Mouse (Mus musculus) heart, embryonic 10.5 days (tissue): ENCODE measurements around the gene Acoxl. TPM values are rescaled to one million over a fixed set of nuclear protein-coding genes. Genes with fewer than 3 reads are reported as not detected.

Source experiments
- DNase-seq: peaks from one replicate; pipeline ENCODE4 v3.0.0-alpha.2; 2017; ENCODE audit warnings: low spot score
- H3K27ac ChIP-seq: fragments of 300-500 bp; sonication (generic); 2 replicates; pipeline ENCODE4 v1.5.1; 2016; ENCODE audit warnings: mild to moderate bottlenecking
- H3K27me3 ChIP-seq: fragments of 300-500 bp; sonication (generic); 2 replicates; pipeline ENCODE4 v1.6.1; 2016; ENCODE audit warnings: mild to moderate bottlenecking; ENCODE audit not compliant: poor library complexity, insufficient read depth, severe bottlenecking
- H3K36me3 ChIP-seq: fragments of 300-500 bp; sonication (generic); 2 replicates; pipeline ENCODE4 v1.6.1; 2016; ENCODE audit warnings: mild to moderate bottlenecking, moderate library complexity
- H3K4me1 ChIP-seq: fragments of 300-500 bp; sonication (generic); 2 replicates; pipeline ENCODE4 v1.6.1; 2016; ENCODE audit warnings: mild to moderate bottlenecking
- H3K4me3 ChIP-seq: fragments of 300-500 bp; sonication (generic); 2 replicates; pipeline ENCODE4 v1.5.1; 2016; ENCODE audit warnings: mild to moderate bottlenecking, moderate library complexity
- H3K9me3 ChIP-seq: fragments of 300-500 bp; sonication (generic); 2 replicates; pipeline ENCODE4 v1.6.1; 2016; ENCODE audit warnings: mild to moderate bottlenecking, moderate library complexity
- WGBS: fragments of 180-500 bp; shearing (Covaris S2); methylation state at CpG from one replicate; pipeline ENCODE4 v1.1.7; 2016; 5-methylcytosine and 5-hydroxymethylcytosine counted together
- polyA plus RNA-seq: library from polyadenylated mRNA; unstranded; fragments of >200 nt; fragmentation: Nextera tagmentation; extraction: Ambion mirVana; gene quantifications from 2 replicates; pipeline ENCODE4 v1.2.1, GENCODE M21; 2016

Acoxl gene
- polyA plus RNA-seq, 1 experiment from 2014 or later = 0.39 TPM

DNA sequence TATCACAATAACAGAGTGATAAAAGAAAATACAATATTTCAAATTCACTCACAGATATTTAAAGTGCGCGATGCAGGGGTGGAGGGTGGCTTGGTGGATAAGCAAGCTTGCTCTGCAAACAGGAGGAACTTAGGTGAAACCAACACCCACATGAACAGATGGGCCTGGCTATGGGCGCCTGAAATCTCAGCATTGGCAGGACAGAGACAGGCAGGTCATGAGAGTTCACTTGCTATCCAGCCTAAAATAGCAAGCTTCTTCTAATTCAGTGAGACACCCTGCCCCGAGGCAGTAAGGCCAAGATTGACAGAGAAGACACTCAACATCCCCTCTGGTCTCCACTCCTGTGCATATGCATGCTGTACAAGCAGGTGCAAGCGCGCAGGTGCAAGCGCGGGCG is 263.4 kb downstream of the Acoxl start:
- no peak for DNase-seq
- Histone ChIP-seq H3K4me1 (peaks cover 23% of the 10 kb centered on the region), H3K27me3 (no peaks in the 10 kb centered on the region), H3K4me3 (no peak overlapping the region), H3K27ac (no peak overlapping the region), H3K36me3 (no peaks in the 10 kb centered on the region), H3K9me3 (no peaks in the 10 kb centered on the region)
- WGBS = 83% methylated on average over 9 of the region's 9 CpGs

DNA sequence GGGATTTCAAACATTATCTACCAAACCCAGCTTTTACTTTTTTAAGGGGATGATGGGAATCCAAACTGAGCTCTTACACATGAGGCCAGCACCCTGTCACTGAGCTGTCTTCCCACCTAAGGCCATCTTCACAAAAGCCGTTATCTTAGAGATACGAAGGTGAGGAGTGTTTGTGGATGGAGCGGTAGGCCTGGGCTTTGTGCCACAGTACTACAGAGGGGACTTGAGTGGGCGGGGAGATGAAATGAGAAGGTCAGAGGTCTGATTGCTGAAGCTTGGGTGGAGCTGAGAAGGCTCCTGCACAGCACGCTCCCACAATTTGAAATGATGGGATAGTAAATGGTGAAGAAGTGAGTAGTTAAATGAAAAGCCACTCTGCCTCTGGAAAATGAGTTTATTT is 266.1 kb downstream of the Acoxl start:
- H3K9me3 ChIP-seq = no peaks in the 10 kb centered on the region
- peaks cover 23% of the 10 kb centered on the region for H3K4me1 ChIP-seq
- no peaks in the 10 kb centered on the region for H3K36me3 ChIP-seq
- 51% methylated on average over 5 of the region's 5 CpGs for WGBS
- no peaks in the 10 kb centered on the region for H3K27me3 ChIP-seq
- H3K4me3 ChIP-seq = no peak overlapping the region
- DNase-seq = no peak
- no peak overlapping the region for H3K27ac ChIP-seq

DNA sequence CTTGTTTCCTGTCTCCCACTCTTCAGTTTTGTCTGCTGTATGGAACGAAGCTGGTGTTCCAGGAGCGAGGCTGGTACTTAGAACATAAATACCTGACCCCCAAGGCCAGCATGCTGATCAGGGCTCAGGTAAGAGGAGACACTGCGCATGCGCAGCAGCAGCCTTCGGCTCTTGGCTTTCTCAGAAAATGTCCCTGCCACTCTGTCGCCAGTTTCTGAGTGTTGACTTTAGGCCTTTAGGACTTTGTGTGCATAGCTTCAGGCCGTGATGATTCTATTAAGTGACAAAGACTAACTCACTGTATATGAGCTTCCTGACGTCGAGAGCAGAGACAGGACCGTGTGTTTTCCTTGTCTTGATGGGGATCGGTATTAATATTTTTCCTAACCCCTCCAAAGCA is 267.0 kb downstream of the Acoxl start:
- WGBS = 75% methylated on average over 11 of the region's 11 CpGs

DNA sequence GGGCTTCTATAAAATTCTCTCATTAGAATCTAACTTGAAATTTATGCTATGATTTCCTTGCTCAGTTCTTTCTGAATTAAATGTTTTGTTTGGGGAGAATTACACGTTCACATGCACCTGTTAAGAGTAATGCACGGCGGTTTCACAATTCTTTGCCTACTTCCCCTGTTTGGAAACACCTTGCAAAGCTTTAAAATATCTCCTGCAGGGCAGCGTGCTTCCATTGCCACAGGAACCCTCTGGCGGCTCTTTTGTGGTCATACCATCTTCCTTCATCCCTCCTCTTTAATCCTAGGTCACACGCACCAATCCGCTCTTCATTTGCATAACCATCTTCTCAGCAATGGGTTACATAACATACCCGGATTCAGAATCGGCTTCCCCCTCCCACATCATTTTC is 272.9 kb downstream of the Acoxl start:
- Histone ChIP-seq H3K4me3 (no peak overlapping the region), H3K9me3 (no peaks in the 10 kb centered on the region), H3K4me1 (peaks cover 6% of the 10 kb centered on the region), H3K36me3 (no peaks in the 10 kb centered on the region), H3K27me3 (no peaks in the 10 kb centered on the region), H3K27ac (no peak overlapping the region)
- 74% methylated on average over 9 of the region's 9 CpGs for WGBS
- no peak for DNase-seq

More for the DNA sequence above, 267.0 kb downstream of the Acoxl start:
- H3K27ac ChIP-seq = 0 out of 2 replicates have a peak overlapping the region, but pooled peaks have one; percentile 16
- no peaks in the 10 kb centered on the region for H3K36me3 ChIP-seq
- H3K4me1 ChIP-seq = peaks cover 23% of the 10 kb centered on the region
- no peaks in the 10 kb centered on the region for H3K9me3 ChIP-seq
- H3K27me3 ChIP-seq = no peaks in the 10 kb centered on the region
- no peak overlapping the region for H3K4me3 ChIP-seq
- DNase-seq = no peak

DNA sequence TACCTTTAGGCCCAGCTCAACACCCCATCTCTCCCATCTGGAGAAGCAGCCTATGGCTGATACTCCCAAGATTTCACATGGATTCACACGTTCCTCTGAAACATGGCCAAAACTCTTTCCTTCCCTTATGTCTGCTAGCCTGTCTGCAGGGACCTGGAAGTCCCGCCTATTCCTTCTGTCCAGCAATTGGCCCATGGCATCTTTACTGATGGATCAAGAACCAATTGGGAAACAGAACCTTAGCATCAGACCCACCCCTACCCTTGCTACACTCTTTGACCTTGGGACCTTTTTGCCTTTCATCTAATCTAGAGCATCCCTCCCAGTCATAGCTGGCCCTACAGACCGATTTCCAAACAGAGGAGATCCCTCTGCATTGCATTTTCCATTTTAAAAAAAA is 275.9 kb downstream of the Acoxl start:
- Histone ChIP-seq H3K27me3 (no peaks in the 10 kb centered on the region), H3K4me1 (peaks cover 6% of the 10 kb centered on the region), H3K36me3 (no peaks in the 10 kb centered on the region), H3K9me3 (no peaks in the 10 kb centered on the region), H3K4me3 (no peak overlapping the region), H3K27ac (no peak overlapping the region)
- 73% methylated on average over 3 of the region's 3 CpGs for WGBS
- no peak for DNase-seq

DNA sequence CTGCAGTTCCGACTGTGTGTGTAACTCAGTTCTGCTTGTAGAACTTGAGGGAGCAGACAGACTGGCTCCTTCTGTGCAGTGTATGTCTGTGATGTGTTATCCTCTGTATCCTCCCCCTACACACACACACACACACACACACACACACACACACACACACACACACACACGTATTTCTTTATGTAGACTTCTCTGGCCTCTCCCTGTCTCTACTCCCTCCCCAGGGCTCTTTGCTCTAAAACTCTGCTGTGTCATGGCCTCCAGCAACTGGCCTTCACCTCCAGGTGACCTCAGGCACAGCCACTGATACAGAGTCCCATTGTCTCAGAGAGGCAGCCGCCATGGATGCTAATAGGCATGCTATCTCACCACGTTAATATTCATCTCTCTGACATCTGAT is 276.9 kb downstream of the Acoxl start:
- Histone ChIP-seq H3K27me3 (no peaks in the 10 kb centered on the region), H3K4me1 (peaks cover 6% of the 10 kb centered on the region), H3K4me3 (no peak overlapping the region), H3K27ac (peak overlapping the region; percentile 36; the same call in 1 of the 2 replicates), H3K9me3 (no peaks in the 10 kb centered on the region), H3K36me3 (no peaks in the 10 kb centered on the region)
- DNase-seq = peak; percentile 57
- WGBS = 41% methylated on average over 4 of the region's 4 CpGs

DNA sequence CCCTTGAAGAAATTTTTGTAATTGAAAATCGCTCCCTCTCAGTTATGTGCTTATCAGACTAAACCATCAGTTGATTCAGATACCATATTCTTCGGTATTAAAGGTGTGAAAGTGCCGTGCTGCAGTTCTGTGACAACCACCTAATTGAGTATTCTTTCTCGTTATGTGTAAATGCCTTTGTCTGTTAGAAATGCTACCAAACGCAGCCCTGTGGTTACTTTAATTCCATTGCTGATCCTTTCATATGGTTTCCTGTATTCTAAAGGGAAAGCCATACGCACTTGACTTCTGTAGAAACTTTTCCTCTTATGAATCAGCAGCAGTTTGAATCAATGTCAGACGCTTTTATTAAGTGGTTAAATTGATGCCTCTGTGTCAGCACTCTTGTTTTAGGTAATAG is 278.9 kb downstream of the Acoxl start:
- no peaks in the 10 kb centered on the region for H3K36me3 ChIP-seq
- H3K4me3 ChIP-seq = no peak overlapping the region
- H3K27me3 ChIP-seq = no peaks in the 10 kb centered on the region
- H3K9me3 ChIP-seq = no peaks in the 10 kb centered on the region
- H3K4me1 ChIP-seq = peaks cover 10% of the 10 kb centered on the region
- 81% methylated on average over 7 of the region's 7 CpGs for WGBS
- H3K27ac ChIP-seq = no peak overlapping the region
- no peak for DNase-seq

DNA sequence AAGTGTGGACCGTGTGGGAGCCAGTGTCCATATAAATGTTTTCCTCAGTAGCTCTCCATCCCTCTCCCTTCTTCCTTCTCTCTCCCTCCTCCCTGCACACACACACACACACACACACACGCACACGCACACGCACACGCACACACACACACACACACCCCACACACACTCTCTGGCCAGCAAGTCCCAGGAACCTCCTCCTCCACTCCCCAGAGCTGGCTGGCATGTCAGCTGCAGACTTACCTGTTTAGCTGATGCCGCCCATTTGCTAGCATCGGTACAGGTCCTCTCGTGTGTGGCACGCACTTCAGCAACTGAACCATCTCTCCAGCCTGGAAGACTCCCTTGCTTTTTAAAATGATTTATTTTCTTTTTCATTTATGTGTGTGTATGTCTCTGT is 280.3 kb downstream of the Acoxl start:
- Histone ChIP-seq H3K4me3 (no peak overlapping the region), H3K27me3 (peaks cover 10% of the 10 kb centered on the region), H3K36me3 (no peaks in the 10 kb centered on the region), H3K9me3 (no peaks in the 10 kb centered on the region), H3K4me1 (peaks cover 24% of the 10 kb centered on the region), H3K27ac (no peak overlapping the region)
- DNase-seq = peak; percentile 70
- WGBS = 87% methylated on average over 9 of the region's 9 CpGs

DNA sequence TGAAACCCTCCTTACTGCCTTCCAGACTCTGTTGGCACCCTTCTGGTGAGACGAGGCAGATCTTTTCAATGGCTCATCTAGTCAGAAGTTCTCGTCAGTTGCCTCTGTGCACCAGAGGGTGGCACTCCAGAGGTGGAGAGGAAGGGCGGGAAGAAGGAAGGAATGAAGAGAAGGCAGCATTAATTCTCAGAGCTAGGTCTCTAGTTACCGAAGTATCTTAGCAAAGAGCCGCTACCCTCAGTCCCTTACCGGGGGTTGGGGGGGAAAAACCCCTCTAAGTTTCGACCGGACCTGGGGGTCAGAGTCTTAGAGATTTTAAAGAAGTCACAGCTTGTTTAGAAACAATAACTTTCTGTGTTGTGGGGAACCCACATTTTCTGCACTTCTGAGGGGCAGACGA is 283.8 kb downstream of the Acoxl start:
- Histone ChIP-seq H3K36me3 (no peaks in the 10 kb centered on the region), H3K4me1 (peaks cover 36% of the 10 kb centered on the region), H3K27ac (peak overlapping the region; percentile 59; the same call in 1 of the 2 replicates), H3K27me3 (peaks cover 15% of the 10 kb centered on the region), H3K4me3 (peak overlapping the region; percentile 91), H3K9me3 (no peaks in the 10 kb centered on the region)
- DNase-seq = no peak
- 1% methylated on average over 9 of the region's 9 CpGs for WGBS

DNA sequence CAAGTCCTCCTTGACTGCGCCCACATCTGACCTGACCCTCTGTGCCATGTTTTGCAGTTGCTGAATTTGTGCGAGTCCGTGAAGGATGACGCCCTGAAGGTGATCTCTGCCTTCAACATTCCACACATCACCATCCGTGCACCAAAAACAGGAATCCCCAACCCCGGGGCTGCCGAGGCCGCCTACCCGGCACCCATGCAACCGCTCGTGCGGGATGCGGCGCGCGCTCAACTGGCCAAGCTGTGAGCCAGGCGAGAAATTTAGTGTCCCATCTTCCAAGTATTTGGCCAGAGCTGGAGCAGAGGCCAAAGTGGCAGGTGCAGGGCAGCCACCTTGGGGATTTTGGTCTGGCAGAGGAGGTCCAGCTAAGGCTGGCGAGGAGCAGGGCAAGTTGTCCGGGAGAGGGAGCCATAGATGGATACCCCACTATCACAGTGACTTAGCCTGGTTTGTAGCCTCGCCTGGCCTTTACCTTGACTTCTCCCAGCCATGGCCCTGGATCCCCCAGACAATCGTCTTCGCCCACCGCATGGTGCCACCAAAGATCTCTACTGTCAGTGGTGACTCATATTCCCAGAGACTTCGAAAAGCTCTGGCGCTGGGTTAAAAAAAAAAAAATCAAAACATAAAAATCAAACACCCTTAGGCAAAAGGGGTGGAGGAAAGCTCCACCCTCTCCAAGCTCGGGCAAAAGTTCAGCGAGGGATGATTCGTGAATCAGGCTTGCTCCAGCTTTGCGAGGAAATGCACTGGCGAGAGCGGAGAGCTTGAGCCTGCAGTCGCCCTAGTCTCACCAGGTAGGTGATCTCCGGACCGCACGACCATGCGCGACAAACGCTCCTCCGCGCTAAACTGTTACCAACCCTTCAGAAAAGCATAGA is 284.5 kb downstream of the Acoxl start:
- DNase-seq = no peak
- Histone ChIP-seq H3K4me3 (peak overlapping the region; percentile 91), H3K9me3 (no peaks in the 10 kb centered on the region), H3K27me3 (peaks cover 15% of the 10 kb centered on the region), H3K36me3 (no peaks in the 10 kb centered on the region), H3K4me1 (peaks cover 36% of the 10 kb centered on the region), H3K27ac (peak overlapping the region; percentile 97)
- 1% methylated on average over 40 of the region's 40 CpGs for WGBS

DNA sequence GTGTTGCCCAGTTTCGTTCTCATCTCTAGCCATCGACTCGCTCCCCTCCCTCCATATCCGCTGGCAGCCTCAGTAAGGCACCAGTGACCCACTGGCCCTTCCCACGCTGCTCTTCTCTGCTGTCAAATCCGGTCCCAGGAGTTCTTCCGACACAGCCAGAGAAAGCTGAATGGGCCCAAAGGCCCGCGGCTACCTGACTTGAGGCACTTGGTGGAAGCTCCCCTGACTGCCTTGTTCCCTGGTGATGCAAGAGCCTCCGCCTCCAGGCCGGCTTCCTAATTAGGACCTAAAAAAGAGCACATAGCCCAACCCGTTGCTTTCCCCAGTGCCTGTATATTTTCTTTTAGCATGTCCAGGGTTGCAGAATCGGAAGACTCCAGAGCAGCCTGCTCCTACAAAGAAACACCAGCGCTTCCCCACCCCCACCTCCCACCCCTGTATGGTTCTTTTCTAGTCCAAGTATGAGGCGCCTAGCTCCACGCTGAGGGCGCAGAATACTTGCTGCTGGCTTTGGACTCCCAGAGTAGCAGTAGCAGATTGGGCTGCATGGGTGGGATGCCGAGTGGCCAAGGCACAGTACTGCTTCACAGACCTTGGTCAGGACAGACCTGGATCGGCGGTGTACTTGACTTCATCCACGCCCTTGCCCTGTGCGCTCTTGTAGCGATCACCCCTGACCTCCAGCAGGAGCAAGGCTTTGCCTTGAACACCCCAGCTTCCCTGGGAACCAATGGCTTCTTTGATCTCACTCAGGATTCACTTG is 285.4 kb downstream of the Acoxl start:
- DNase-seq = peak; percentile 76
- peak overlapping the region; percentile 91 for H3K4me3 ChIP-seq
- peaks cover 15% of the 10 kb centered on the region for H3K27me3 ChIP-seq
- H3K27ac ChIP-seq = peak overlapping the region; percentile 97
- WGBS = 3% methylated on average over 23 of the region's 23 CpGs
- H3K4me1 ChIP-seq = peaks cover 45% of the 10 kb centered on the region
- H3K36me3 ChIP-seq = 0 out of 2 replicates have a peak, but pooled peaks cover 3% of the 10 kb centered on the region
- no peaks in the 10 kb centered on the region for H3K9me3 ChIP-seq

DNA sequence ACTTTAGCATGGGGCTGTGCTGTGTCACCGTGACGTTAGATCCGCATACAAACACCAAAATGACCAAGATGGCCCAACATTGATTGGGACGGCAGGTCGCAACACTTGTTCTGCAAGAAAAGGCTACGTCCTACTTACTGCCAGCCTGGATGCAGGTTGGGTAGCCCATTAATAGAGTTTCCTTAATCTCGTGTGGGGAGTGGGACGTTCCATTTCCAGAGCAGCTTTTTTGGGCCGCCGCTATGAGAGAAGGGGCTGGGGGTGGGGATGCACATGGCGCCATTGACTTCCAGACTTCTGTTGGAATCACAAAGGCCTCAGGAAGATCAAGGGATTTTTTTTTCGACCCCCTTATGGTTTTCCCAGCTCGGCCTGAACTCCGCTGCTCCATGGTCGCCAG is 286.0 kb downstream of the Acoxl start:
- Histone ChIP-seq H3K4me1 (peaks cover 49% of the 10 kb centered on the region), H3K4me3 (peak overlapping the region; percentile 91), H3K27ac (peak overlapping the region; percentile 97), H3K36me3 (peaks cover 5% of the 10 kb centered on the region; the same call in 1 of the 2 replicates), H3K9me3 (no peaks in the 10 kb centered on the region), H3K27me3 (peaks cover 15% of the 10 kb centered on the region)
- WGBS = 4% methylated on average over 15 of the region's 15 CpGs
- peak; percentile 77 for DNase-seq
